Mouse (Mus musculus): ENCODE results near the gene Olfr1446.

Gene Olfr1446

DNA sequence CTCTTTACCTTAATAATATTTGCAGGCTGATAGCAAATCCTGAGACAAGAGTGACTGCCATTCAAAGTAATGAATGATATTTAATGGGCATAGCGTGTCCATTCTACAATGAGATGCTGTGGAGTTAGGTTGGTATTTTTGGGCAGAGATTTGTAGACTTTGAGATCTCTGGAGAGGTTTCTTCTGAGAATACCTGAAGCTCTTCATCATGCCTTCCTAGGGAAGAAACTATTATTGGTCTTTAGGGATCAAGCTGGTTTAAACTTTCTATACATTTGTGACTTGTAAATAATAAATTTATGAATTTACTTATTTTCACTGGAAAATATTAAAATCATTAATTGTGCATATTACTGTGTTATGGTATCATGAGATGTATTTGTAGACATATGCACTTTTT, at the start of gene Olfr1446:
Gene Olfr1446, minus strand, starts transcription at position 101 of the 400 bp plus-strand sequence.
- DNase-seq (ENCODE audit: low read depth) = no peak

DNA sequence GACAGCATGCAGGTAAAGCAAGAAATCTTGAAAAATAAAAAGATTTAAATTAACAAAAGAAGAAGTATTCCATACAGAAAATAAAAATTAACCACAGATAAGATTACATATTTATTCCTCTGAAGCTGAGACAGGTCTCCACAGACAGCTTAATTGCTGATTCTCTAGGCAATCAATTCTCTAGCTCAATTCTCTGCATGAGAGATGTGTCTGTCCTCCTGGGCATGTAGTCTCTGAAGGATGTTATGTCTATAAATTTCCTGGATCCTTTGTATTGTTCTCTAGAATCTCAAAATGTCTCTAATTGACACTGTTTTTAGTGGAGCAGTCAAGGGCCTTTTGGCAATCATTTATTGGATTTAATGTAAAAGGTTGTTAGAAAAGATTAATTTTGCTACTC, 37.2 kb upstream of the Olfr1446 start, which contains the start of gene Olfr1449:
Gene Olfr1449, plus strand, starts transcription at position 301 of the 400 bp plus-strand sequence.
- DNase-seq (ENCODE audit: low read depth) = no peak

DNA sequence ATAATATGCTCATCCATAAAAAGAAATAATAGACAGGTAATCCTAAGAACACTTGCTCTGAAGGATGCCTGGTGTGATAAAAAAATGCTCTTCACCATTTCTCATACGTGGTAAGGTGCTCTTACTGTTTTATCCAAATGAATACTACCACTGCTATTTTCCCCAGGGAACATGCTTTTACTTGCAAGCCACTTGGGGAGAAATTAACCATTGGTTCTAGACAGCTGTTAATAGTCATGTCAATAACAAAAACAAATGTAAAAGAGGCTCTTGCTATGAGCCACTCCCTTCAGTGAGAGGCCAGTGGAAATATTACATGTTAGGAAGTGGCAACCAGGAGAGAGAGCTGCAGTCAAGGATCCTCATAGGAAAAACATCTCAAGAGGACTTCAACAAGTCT, 31.0 kb upstream of the Olfr1446 start, which contains the start of gene Olfr1448:
Gene Olfr1448, minus strand, starts transcription at position 101 of the 400 bp plus-strand sequence.
- DNase-seq (ENCODE audit: low read depth) = no peak

DNA sequence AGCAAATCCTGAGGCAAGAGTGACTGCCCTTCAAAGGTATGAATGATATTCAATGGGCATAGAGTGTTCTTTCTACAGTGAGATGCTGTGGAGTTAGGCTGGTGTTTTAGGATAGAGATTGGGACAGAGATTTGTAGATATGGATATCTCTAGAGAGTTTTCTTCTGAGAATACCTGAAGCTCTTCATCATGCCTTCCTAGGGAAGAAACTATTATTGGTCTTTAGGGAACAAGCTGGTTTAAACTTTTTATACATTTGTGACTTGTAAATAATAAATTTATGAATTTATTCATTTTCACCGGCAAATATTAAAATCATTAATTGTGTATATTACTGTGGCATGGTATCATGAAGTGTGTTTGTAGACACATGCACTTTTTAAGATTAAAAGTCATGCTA, 10.3 kb upstream of the Olfr1446 start, which contains the start of gene Olfr1447:
Gene Olfr1447, minus strand, starts transcription at position 101 of the 400 bp plus-strand sequence.
- no peak for DNase-seq (ENCODE audit: low read depth)

DNA sequence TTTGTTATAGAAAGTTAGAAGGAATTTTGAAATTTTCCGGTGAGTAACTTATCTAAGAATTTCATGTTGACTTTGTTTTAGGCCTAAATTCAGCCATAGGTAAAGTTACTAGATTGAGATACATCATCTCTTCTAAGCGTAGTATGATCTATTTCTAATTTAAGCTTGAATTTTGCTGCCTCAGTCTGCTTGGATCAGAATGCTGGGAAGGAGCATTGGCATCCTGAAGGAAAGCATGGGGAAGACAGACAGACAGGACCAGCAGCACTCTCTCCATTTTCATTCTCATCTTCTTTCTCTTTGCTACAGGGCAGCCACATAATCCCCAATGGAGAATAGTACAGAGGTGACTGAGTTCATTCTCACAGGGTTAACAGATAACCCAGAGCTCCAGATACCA, 9.8 kb downstream of the Olfr1446 start, which contains the start of gene Olfr1445:
Gene Olfr1445, plus strand, starts transcription at position 301 of the 400 bp plus-strand sequence.
- DNase-seq (ENCODE audit: low read depth) = no peak

DNA sequence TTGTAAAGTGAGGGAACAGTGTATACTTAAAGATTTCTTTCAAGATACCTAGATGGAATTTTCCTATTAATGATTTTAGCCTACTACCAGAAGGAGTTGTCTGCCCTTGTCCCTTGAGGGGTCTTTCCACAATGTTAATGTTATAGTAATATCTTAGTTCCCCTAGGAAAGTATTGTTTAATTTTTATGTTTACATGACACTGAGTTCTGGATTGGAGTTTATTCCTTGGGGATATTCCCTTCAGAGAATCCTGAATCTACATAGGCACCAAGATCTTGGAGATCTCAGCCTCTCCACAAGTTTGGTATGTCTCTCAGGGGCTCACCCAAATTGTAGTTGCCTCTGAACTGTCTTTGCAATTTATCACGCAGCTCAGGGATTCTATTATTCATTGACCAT, 36.3 kb downstream of the Olfr1446 start, which contains the start of gene Olfr1444:
Gene Olfr1444, plus strand, starts transcription at position 301 of the 400 bp plus-strand sequence.
- DNase-seq (ENCODE audit: low read depth) = no peak

DNA sequence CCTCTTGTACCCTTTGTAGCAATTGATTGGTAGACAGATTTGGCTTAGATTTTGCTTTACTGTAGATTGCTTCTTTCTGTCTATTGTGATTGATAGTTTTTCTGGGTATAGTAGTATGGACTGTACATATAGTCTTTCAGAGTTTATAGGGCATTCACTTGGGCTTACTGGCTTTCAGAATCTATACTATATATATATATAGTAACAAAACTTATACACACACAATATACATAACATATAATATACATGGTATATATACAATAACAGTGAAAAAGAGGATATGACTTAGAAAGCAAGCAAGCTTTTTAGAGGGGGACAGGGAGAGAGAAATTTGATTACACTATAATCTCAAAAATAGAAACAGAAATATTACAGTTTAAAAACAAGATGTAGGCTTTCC, 46.9 kb downstream of the Olfr1446 start, which contains the start of gene Gm5244:
Gene Gm5244, plus strand, starts transcription at position 301 of the 400 bp plus-strand sequence.
- DNase-seq (ENCODE audit: low read depth) = no peak

DNA sequence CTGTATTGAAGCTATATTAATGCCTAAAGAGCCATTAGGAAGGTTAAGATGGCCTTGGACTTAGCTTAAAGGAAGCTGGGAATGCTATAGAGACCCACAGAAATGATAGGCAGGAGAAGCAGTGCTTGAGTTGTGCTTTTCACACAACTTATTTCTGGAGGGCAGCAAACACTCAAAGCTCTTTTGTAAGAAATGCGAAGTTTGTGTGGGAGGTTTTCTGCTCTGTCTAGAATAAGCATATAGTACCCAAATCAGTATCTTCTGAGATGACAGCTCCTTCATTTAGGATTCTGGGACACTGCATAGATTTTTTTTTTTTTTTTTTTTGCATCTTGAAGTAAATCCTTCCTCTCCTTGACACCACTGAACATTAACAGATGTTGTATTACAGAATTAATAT, 54.8 kb downstream of the Olfr1446 start:
- DNase-seq (ENCODE audit: low read depth) = no peak

Measured in 416B (cell line).